Mouse (Mus musculus) stomach, embryonic 16.5 days (tissue): Measurements from ENCODE around the gene Unc5a. TPM values are rescaled to one million over a fixed set of nuclear protein-coding genes. Genes with fewer than 3 reads are reported as not detected.

Experiments
- ATAC-seq: fragments of 200-750 bp; cut with Nextera tagmentation; 2 replicates; pipeline ENCODE4 v1.8.0; 2017; ENCODE audit warnings: moderate number of reproducible peaks, moderate TSS enrichment; ENCODE audit not compliant: insufficient read depth, low FRiP score
- H3K27ac ChIP-seq: fragments of 300-500 bp; sonication (generic); 2 replicates; pipeline ENCODE4 v1.5.1; 2014; ENCODE audit warnings: low read length
- H3K27me3 ChIP-seq: fragments of 300-500 bp; sonication (generic); 2 replicates; pipeline ENCODE4 v1.6.1; 2014; ENCODE audit warnings: low read length, control low read depth, mixed read lengths; ENCODE audit not compliant: control insufficient read depth, insufficient read depth
- H3K36me3 ChIP-seq: fragments of 300-500 bp; sonication (generic); 2 replicates; pipeline ENCODE4 v1.6.1; 2014; ENCODE audit warnings: low read length; ENCODE audit not compliant: control insufficient read depth, insufficient read depth
- H3K4me1 ChIP-seq: fragments of 300-500 bp; sonication (generic); 2 replicates; pipeline ENCODE4 v1.6.1; 2014; ENCODE audit warnings: low read length, control low read depth, mixed read lengths; ENCODE audit not compliant: control insufficient read depth, insufficient read depth
- H3K4me2 ChIP-seq: fragments of 300-500 bp; sonication (generic); 2 replicates; pipeline ENCODE4 v1.6.1; 2014; ENCODE audit warnings: low read depth, low read length, mixed read lengths
- H3K4me3 ChIP-seq: fragments of 300-500 bp; sonication (generic); replicated peaks from 2 replicates; pipeline ENCODE4 v1.5.1; 2014; ENCODE audit warnings: mild to moderate bottlenecking, low read length
- H3K9ac ChIP-seq: fragments of 300-500 bp; sonication (generic); 2 replicates; pipeline ENCODE4 v1.6.1; 2014; ENCODE audit warnings: low read length
- H3K9me3 ChIP-seq: fragments of 300-500 bp; sonication (generic); replicated peaks from 2 replicates; pipeline ENCODE4 v1.6.1; 2016; ENCODE audit warnings: low read length, control low read depth; ENCODE audit not compliant: control insufficient read depth
- WGBS: fragments of 180-500 bp; shearing (Covaris S2); extraction: QIAGEN DNeasy Blood & Tissue Kit; methylation state at CpG from one replicate; pipeline ENCODE4 v1.1.7; 2014; 5-methylcytosine and 5-hydroxymethylcytosine counted together
- polyA plus RNA-seq: library from polyadenylated mRNA; unstranded; fragments of >200 nt; fragmentation: Nextera tagmentation; extraction: Ambion mirVana; gene quantifications from 2 replicates; pipeline ENCODE4 v1.2.1, GENCODE M21; 2015

Unc5a gene
- polyA plus RNA-seq, 1 experiment from 2014 or later: 2.3 TPM

GRCm38 (mm10) chr13:55047706-55048105 lies 98.5 kb downstream of the Unc5a start:
- H3K4me1 ChIP-seq: no peaks in the 10 kb centered on the region
- H3K4me2 ChIP-seq: no peak overlapping the region
- H3K27me3 ChIP-seq: no peaks in the 10 kb centered on the region
- H3K9ac ChIP-seq: no peak overlapping the region
- no peak overlapping the region for H3K4me3 ChIP-seq
- WGBS: 81% methylated on average over 3 of the region's 3 CpGs
- no peaks in the 10 kb centered on the region for H3K9me3 ChIP-seq
- no peak for ATAC-seq
- H3K36me3 ChIP-seq: 0 out of 2 replicates have a peak, but pooled peaks cover 3% of the 10 kb centered on the region
- no peak overlapping the region for H3K27ac ChIP-seq

Other genes starting within 250 kb of the Unc5a start
- gene Cdhr2, start 247.9 kb upstream of the Unc5a start, polyA plus RNA-seq: 9.6 and 9.9 TPM in 2 replicates
- gene Gprin1, start 199.5 kb upstream of the Unc5a start, polyA plus RNA-seq: 0.19 and 0.22 TPM in 2 replicates
- gene Sncb, start 182.8 kb upstream of the Unc5a start, polyA plus RNA-seq: 0.52 and 0.72 TPM in 2 replicates
- not detected in 2 replicates for gene Eif4e1b, start 165.4 kb upstream of the Unc5a start, polyA plus RNA-seq
- 14.5 and 17.7 TPM in 2 replicates for gene Tspan17, start 160.0 kb upstream of the Unc5a start, polyA plus RNA-seq
- gene Hk3, start 72.0 kb downstream of the Unc5a start, polyA plus RNA-seq: 2.6 and 2.9 TPM in 2 replicates
- 22.0 and 31.5 TPM in 2 replicates for gene Uimc1, start 150.9 kb downstream of the Unc5a start, polyA plus RNA-seq
- gene Zfp346, start 155.9 kb downstream of the Unc5a start, polyA plus RNA-seq: 14.1 and 15.6 TPM in 2 replicates
- not detected in 2 replicates for gene Gm17617, start 184.1 kb downstream of the Unc5a start, polyA plus RNA-seq
- 6.8 and 7.8 TPM in 2 replicates for gene Fgfr4, start 203.2 kb downstream of the Unc5a start, polyA plus RNA-seq